Mouse (Mus musculus) lung, embryonic 16.5 days (tissue): ENCODE results near the gene Cntnap5b. TPM values are rescaled to one million over a fixed set of nuclear protein-coding genes. Genes with fewer than 3 reads are reported as not detected.

Experiments
- ATAC-seq: fragments of 200-750 bp; cut with Nextera tagmentation; 2 replicates; pipeline ENCODE4 v1.8.0; 2017; ENCODE audit warnings: low read depth, mild to moderate bottlenecking, moderate library complexity
- H3K27ac ChIP-seq: fragments of 300-500 bp; sonication (generic); 2 replicates; pipeline ENCODE4 v1.5.1; 2014; ENCODE audit warnings: mild to moderate bottlenecking, control low read depth, low read length
- H3K27me3 ChIP-seq: fragments of 300-500 bp; sonication (generic); 2 replicates; pipeline ENCODE4 v1.6.1; 2014; ENCODE audit warnings: low read depth, low read length, mixed read lengths; ENCODE audit not compliant: control insufficient read depth, insufficient read depth
- H3K36me3 ChIP-seq: fragments of 300-500 bp; sonication (generic); 2 replicates; pipeline ENCODE4 v1.6.1; 2014; ENCODE audit warnings: low read length; ENCODE audit not compliant: control insufficient read depth, insufficient read depth
- H3K4me1 ChIP-seq: fragments of 300-500 bp; sonication (generic); replicated peaks from 2 replicates; pipeline ENCODE4 v1.6.1; 2014; ENCODE audit warnings: low read length, mixed read lengths; ENCODE audit not compliant: control insufficient read depth, insufficient read depth
- H3K4me2 ChIP-seq: fragments of 300-500 bp; sonication (generic); 2 replicates; pipeline ENCODE4 v1.6.1; 2014; ENCODE audit warnings: low read depth, low read length, control low read depth
- H3K4me3 ChIP-seq: fragments of 300-500 bp; sonication (generic); 2 replicates; pipeline ENCODE4 v1.5.1; 2014; ENCODE audit warnings: mild to moderate bottlenecking, low read length, control low read depth
- H3K9ac ChIP-seq: fragments of 300-500 bp; sonication (generic); 2 replicates; pipeline ENCODE4 v1.6.1; 2014; ENCODE audit warnings: low read length, control low read depth
- H3K9me3 ChIP-seq: fragments of 300-500 bp; sonication (generic); 2 replicates; pipeline ENCODE4 v1.6.1; 2016; ENCODE audit warnings: low read length; ENCODE audit not compliant: control insufficient read depth
- WGBS: fragments of 180-500 bp; shearing (Covaris S2); extraction: QIAGEN DNeasy Blood & Tissue Kit; methylation state at CpG from one replicate; pipeline ENCODE4 v1.1.7; 2014; 5-methylcytosine and 5-hydroxymethylcytosine counted together
- polyA plus RNA-seq: library from polyadenylated mRNA; unstranded; fragments of >200 nt; fragmentation: Nextera tagmentation; extraction: Ambion mirVana; gene quantifications from 2 replicates; pipeline ENCODE4 v1.2.1, GENCODE M21; 2015

Gene Cntnap5b
- polyA plus RNA-seq = 0.04 TPM in 1 of 2 replicates, not detected in the other

- Histone ChIP-seq H3K9me3 (no peaks in the 10 kb centered on the region), H3K27me3 (no peaks in the 10 kb centered on the region), H3K36me3 (no peaks in the 10 kb centered on the region), H3K27ac (no peak within 1 kb of the TSS), H3K4me2 (no peak within 1 kb of the TSS), H3K9ac (no peak within 1 kb of the TSS), H3K4me3 (no peak within 1 kb of the TSS), H3K4me1 (no peaks in the 10 kb centered on the region)
- WGBS = 35% methylated on average over 7 of the region's 7 CpGs
- ATAC-seq = no peak
Observed at GRCm38 (mm10) chr1:99772614-99773013, at the start of gene Cntnap5b. Gene Cntnap5b, plus strand, starts transcription at chr1:99772765.

GRCm38 (mm10) chr1:99759996-99760395, 12.6 kb upstream of the Cntnap5b start:
- no peaks in the 10 kb centered on the region for H3K4me1 ChIP-seq
- no peak overlapping the region for H3K4me2 ChIP-seq
- WGBS = 81% methylated on average over 1 of the region's 1 CpGs
- H3K36me3 ChIP-seq = no peaks in the 10 kb centered on the region
- H3K4me3 ChIP-seq = no peak overlapping the region
- H3K27me3 ChIP-seq = no peaks in the 10 kb centered on the region
- H3K9ac ChIP-seq = no peak overlapping the region
- H3K27ac ChIP-seq = no peak overlapping the region
- ATAC-seq = no peak
- no peaks in the 10 kb centered on the region for H3K9me3 ChIP-seq

DNA sequence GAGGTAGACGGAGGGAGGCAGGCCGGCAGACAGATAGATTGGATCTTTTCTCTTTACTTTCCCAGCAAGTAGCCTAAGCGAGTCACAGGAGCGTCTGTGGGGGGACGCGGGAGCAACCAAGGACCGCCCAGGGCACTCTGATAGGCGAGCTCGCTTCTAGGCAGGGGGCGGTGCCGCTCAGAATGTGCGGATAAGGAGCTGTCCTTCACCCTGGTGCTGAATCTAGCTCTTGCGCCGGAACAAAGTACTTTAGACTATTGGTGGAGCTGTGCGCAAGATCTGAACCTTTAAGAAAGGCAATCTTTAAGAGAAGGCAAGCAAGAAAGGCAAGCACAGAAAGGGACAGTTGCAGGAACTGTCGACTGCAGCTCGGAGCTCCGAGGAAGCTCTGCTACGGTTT, 382 bp upstream of the Cntnap5b start:
- no peak overlapping the region for H3K4me3 ChIP-seq
- peak; percentile 62; the same call in 1 of the 2 replicates for ATAC-seq
- WGBS = 2% methylated on average over 19 of the region's 19 CpGs
- H3K36me3 ChIP-seq = no peaks in the 10 kb centered on the region
- no peaks in the 10 kb centered on the region for H3K4me1 ChIP-seq
- H3K27me3 ChIP-seq = no peaks in the 10 kb centered on the region
- H3K4me2 ChIP-seq = no peak overlapping the region
- H3K27ac ChIP-seq = no peak overlapping the region
- no peak overlapping the region for H3K9ac ChIP-seq
- H3K9me3 ChIP-seq = no peaks in the 10 kb centered on the region

DNA sequence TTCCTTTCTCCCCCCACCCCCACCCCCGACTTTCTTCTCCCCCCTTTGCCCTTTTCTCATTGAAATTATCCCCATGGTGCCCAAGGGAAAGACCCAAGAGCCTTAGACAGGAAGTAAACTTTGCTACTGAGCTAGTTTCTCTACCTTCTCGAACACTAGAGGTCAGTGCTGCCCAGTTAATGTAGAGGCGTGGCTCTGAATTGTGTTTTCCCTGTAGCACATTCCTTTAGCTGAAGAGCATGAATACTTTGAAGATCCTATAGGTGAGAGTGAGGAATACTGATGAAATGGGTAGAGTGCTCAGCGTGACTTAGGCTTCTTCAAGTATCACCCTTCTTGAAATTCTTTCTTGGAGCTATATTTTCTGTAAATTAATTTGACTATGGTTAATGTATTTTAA, 1.6 kb downstream of the Cntnap5b start:
- Histone ChIP-seq H3K27ac (no peak overlapping the region), H3K4me1 (no peaks in the 10 kb centered on the region), H3K36me3 (no peaks in the 10 kb centered on the region), H3K27me3 (no peaks in the 10 kb centered on the region), H3K9me3 (no peaks in the 10 kb centered on the region), H3K4me3 (no peak overlapping the region), H3K9ac (no peak overlapping the region), H3K4me2 (no peak overlapping the region)
- ATAC-seq = no peak
- 5% methylated on average over 4 of the region's 4 CpGs for WGBS

DNA sequence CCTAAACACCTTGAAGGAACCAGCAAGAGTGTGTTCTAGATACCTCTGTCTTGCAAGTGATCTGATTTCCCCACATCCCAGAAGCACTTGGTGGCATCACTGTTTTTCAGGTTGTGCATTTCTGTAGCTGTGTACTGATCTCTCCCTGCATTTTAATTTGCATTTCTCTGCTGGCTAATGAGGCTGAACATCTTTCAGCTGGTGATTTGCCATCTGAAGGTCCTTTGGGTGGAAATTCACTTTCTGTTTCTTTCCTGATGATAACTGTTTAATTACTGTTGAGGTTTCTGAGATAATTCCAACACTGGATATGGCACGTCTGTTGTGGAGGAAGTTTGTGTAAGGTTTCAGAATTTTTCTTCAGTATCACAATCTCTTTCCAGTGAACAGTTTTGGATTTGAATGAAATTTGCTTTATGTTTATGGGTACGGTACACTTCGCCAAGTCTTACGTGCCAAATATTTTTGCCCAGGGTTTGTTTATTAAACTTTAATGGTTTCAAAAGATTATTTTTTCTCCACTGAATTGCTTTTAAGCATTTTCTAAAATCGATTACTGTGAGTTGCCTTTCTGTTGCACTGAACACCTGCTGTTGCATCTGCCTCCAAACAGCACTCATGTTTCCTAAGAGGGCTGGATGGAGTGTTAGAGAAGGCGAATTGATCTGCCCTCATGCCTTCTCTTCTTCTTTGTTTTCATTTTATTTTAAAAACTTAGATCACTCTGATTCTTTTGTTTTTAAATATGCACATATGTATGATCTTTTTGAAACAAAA, 41.0 kb downstream of the Cntnap5b start:
- no peaks in the 10 kb centered on the region for H3K27me3 ChIP-seq
- H3K36me3 ChIP-seq = no peaks in the 10 kb centered on the region
- H3K9ac ChIP-seq = no peak overlapping the region
- no peak for ATAC-seq
- H3K4me3 ChIP-seq = no peak overlapping the region
- WGBS = 76% methylated on average over 6 of the region's 6 CpGs
- H3K27ac ChIP-seq = no peak overlapping the region
- no peak overlapping the region for H3K4me2 ChIP-seq
- H3K4me1 ChIP-seq = no peaks in the 10 kb centered on the region
- no peaks in the 10 kb centered on the region; the same call in 1 of the 2 replicates for H3K9me3 ChIP-seq

DNA sequence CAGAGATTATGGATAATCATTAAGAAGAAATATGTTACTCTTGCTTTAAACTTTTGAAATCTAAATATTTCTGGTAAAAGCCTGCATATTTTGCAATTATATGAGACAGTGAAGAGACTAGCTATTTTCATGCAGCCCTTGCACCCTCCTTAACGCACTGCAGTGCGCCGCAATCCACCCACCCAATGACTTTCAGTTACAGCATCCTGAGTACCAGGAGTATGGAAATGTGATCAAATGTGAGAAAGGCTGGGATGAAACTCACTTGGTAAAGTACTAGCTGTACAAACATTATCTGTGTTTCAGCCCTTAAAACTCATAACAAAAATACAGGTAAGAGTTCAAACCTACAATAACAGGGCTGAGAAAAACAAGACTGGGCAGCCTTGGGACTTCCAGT, 99.8 kb downstream of the Cntnap5b start:
- WGBS = 93% methylated on average over 3 of the region's 3 CpGs
- no peaks in the 10 kb centered on the region for H3K4me1 ChIP-seq
- H3K36me3 ChIP-seq = no peaks in the 10 kb centered on the region
- no peaks in the 10 kb centered on the region for H3K9me3 ChIP-seq
- no peak overlapping the region for H3K27ac ChIP-seq
- H3K9ac ChIP-seq = no peak overlapping the region
- H3K4me2 ChIP-seq = no peak overlapping the region
- no peak overlapping the region for H3K4me3 ChIP-seq
- no peaks in the 10 kb centered on the region for H3K27me3 ChIP-seq
- no peak for ATAC-seq

DNA sequence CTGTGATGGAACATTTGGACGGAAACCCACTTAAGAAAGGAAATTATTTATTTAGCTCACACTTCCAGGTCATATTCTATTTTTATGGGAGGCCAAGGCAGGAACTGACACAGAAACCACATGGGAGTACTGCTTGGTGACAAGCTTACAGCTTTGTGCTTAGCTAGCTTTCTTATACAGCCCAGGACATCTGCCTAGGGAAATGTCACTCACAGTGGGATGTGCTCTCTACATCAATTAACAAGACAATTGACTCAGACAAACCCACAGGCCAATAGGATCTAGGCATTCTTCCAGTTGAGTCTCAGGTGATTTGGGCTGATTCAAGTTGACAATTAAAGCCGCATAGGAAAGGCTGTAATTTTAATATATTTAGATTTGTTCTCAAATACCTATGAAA, 135.2 kb downstream of the Cntnap5b start:
- Histone ChIP-seq H3K27ac (no peak overlapping the region), H3K36me3 (no peaks in the 10 kb centered on the region), H3K9me3 (no peaks in the 10 kb centered on the region), H3K4me1 (no peaks in the 10 kb centered on the region), H3K4me3 (no peak overlapping the region), H3K27me3 (no peaks in the 10 kb centered on the region), H3K4me2 (no peak overlapping the region), H3K9ac (no peak overlapping the region)
- WGBS = 48% methylated on average over 2 of the region's 2 CpGs
- ATAC-seq = no peak

DNA sequence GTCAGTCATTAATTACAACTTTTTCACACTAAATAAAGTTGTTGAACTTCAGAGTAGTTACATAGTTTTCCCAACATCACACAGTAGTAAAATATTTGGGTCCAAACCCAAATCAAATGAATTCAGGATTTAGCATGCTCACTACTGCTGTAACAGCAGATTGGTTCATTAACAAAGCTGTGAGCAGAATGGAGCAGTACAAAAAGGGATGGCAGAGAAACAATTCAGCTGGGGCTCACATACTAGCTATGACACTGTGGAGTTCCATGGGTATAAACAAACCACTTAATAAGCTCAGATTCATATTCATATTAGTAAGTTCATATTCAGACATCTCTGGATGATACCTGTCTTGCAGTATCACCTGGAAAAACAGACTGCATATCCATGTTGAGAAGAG, 170.9 kb downstream of the Cntnap5b start:
- ATAC-seq = no peak
- H3K27ac ChIP-seq = no peak overlapping the region
- H3K9ac ChIP-seq = no peak overlapping the region
- H3K4me3 ChIP-seq = no peak overlapping the region
- H3K9me3 ChIP-seq = no peaks in the 10 kb centered on the region
- no peaks in the 10 kb centered on the region for H3K36me3 ChIP-seq
- H3K4me2 ChIP-seq = no peak overlapping the region
- H3K27me3 ChIP-seq = no peaks in the 10 kb centered on the region
- no peaks in the 10 kb centered on the region for H3K4me1 ChIP-seq

DNA sequence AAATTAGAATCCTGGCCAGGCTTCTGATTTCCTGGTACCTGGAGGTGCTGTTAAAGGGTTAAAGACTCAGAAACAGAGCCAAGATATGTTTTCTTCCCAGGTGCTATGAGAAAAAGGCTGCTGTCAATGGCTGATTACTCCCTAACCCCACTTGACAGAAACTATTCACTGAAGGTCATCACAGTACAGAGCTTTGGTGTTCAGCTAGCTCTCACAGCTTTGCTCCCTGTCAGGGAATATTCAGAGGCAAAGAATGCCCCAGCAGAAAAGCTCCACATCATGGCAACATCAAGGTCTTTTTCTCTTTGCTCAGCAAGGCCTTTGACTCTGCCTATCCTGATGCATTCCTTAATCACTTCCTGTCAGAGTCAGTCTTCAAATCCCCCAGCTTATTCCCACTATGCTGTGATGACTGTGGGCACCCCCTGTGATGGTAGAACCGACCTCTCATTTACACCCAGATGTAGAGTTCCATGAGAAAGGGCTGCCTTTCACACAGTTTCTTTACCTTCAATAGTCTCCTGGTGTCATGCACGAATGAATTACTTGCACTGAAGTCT, 186.9 kb downstream of the Cntnap5b start:
- Histone ChIP-seq H3K4me2 (no peak overlapping the region), H3K36me3 (no peaks in the 10 kb centered on the region), H3K27ac (no peak overlapping the region), H3K27me3 (no peaks in the 10 kb centered on the region), H3K9ac (no peak overlapping the region), H3K9me3 (no peaks in the 10 kb centered on the region), H3K4me3 (no peak overlapping the region), H3K4me1 (no peaks in the 10 kb centered on the region)
- ATAC-seq = no peak
- 35% methylated on average over 2 of the region's 2 CpGs for WGBS
